Mouse (Mus musculus) lung, embryonic 16.5 days (tissue): ENCODE results near the gene Zfp385b. TPM values are rescaled to one million over a fixed set of nuclear protein-coding genes. Genes with fewer than 3 reads are reported as not detected.

Experiments used
- ATAC-seq: fragments of 200-750 bp; cut with Nextera tagmentation; 2 replicates; pipeline ENCODE4 v1.8.0; 2017; ENCODE audit warnings: low read depth, mild to moderate bottlenecking, moderate library complexity
- H3K27ac ChIP-seq: fragments of 300-500 bp; sonication (generic); 2 replicates; pipeline ENCODE4 v1.5.1; 2014; ENCODE audit warnings: mild to moderate bottlenecking, control low read depth, low read length
- H3K27me3 ChIP-seq: fragments of 300-500 bp; sonication (generic); 2 replicates; pipeline ENCODE4 v1.6.1; 2014; ENCODE audit warnings: low read depth, low read length, mixed read lengths; ENCODE audit not compliant: control insufficient read depth, insufficient read depth
- H3K36me3 ChIP-seq: fragments of 300-500 bp; sonication (generic); 2 replicates; pipeline ENCODE4 v1.6.1; 2014; ENCODE audit warnings: low read length; ENCODE audit not compliant: control insufficient read depth, insufficient read depth
- H3K4me1 ChIP-seq: fragments of 300-500 bp; sonication (generic); replicated peaks from 2 replicates; pipeline ENCODE4 v1.6.1; 2014; ENCODE audit warnings: low read length, mixed read lengths; ENCODE audit not compliant: control insufficient read depth, insufficient read depth
- H3K4me2 ChIP-seq: fragments of 300-500 bp; sonication (generic); 2 replicates; pipeline ENCODE4 v1.6.1; 2014; ENCODE audit warnings: low read depth, low read length, control low read depth
- H3K4me3 ChIP-seq: fragments of 300-500 bp; sonication (generic); 2 replicates; pipeline ENCODE4 v1.5.1; 2014; ENCODE audit warnings: mild to moderate bottlenecking, low read length, control low read depth
- H3K9ac ChIP-seq: fragments of 300-500 bp; sonication (generic); 2 replicates; pipeline ENCODE4 v1.6.1; 2014; ENCODE audit warnings: low read length, control low read depth
- H3K9me3 ChIP-seq: fragments of 300-500 bp; sonication (generic); 2 replicates; pipeline ENCODE4 v1.6.1; 2016; ENCODE audit warnings: low read length; ENCODE audit not compliant: control insufficient read depth
- WGBS: fragments of 180-500 bp; shearing (Covaris S2); extraction: QIAGEN DNeasy Blood & Tissue Kit; methylation state at CpG from one replicate; pipeline ENCODE4 v1.1.7; 2014; 5-methylcytosine and 5-hydroxymethylcytosine counted together
- polyA plus RNA-seq: library from polyadenylated mRNA; unstranded; fragments of >200 nt; fragmentation: Nextera tagmentation; extraction: Ambion mirVana; gene quantifications from 2 replicates; pipeline ENCODE4 v1.2.1, GENCODE M21; 2015

Gene Zfp385b
- polyA plus RNA-seq, 1 experiment from 2014 or later, result 7.0 TPM

GRCm38 (mm10) chr2:77401438-77402235 lies 417.8 kb downstream of the Zfp385b start:
- no peak overlapping the region for H3K27ac ChIP-seq
- WGBS, result 9% methylated on average over 13 of the region's 13 CpGs
- no peaks in the 10 kb centered on the region for H3K27me3 ChIP-seq
- no peaks in the 10 kb centered on the region for H3K4me1 ChIP-seq
- ATAC-seq, result no peak
- H3K36me3 ChIP-seq, result no peaks in the 10 kb centered on the region
- 0 out of 2 replicates have a peak overlapping the region, but pooled peaks have one; percentile 29 for H3K9ac ChIP-seq
- H3K4me3 ChIP-seq, result peak overlapping the region; percentile 27
- H3K9me3 ChIP-seq, result no peaks in the 10 kb centered on the region
- H3K4me2 ChIP-seq, result peak overlapping the region; percentile 36

- H3K4me3 ChIP-seq, result no peak overlapping the region
- H3K4me2 ChIP-seq, result no peak overlapping the region
- H3K9ac ChIP-seq, result no peak overlapping the region
- 87% methylated on average over 7 of the region's 7 CpGs for WGBS
- no peak for ATAC-seq
- H3K27ac ChIP-seq, result no peak overlapping the region
- no peaks in the 10 kb centered on the region for H3K9me3 ChIP-seq
- no peaks in the 10 kb centered on the region for H3K4me1 ChIP-seq
- no peaks in the 10 kb centered on the region for H3K27me3 ChIP-seq
- H3K36me3 ChIP-seq, result no peaks in the 10 kb centered on the region
Measured at GRCm38 (mm10) chr2:77393881-77394280, 425.6 kb downstream of the Zfp385b start.

- 72% methylated on average over 6 of the region's 6 CpGs for WGBS
- Histone ChIP-seq H3K27ac (no peak overlapping the region), H3K9me3 (no peaks in the 10 kb centered on the region), H3K27me3 (no peaks in the 10 kb centered on the region), H3K4me3 (no peak overlapping the region), H3K4me1 (no peaks in the 10 kb centered on the region), H3K36me3 (no peaks in the 10 kb centered on the region), H3K9ac (no peak overlapping the region), H3K4me2 (no peak overlapping the region)
- no peak for ATAC-seq
Measured at GRCm38 (mm10) chr2:77388186-77388585, 431.3 kb downstream of the Zfp385b start.

GRCm38 (mm10) chr2:77386515-77386914 lies 432.9 kb downstream of the Zfp385b start:
- Histone ChIP-seq H3K4me3 (no peak overlapping the region), H3K4me1 (no peaks in the 10 kb centered on the region), H3K36me3 (no peaks in the 10 kb centered on the region), H3K9ac (no peak overlapping the region), H3K9me3 (no peaks in the 10 kb centered on the region), H3K27ac (no peak overlapping the region), H3K4me2 (no peak overlapping the region), H3K27me3 (no peaks in the 10 kb centered on the region)
- WGBS, result 24% methylated on average over 5 of the region's 5 CpGs
- ATAC-seq, result no peak

- WGBS, result 48% methylated on average over 5 of the region's 5 CpGs
- peak; percentile 23; the same call in 1 of the 2 replicates for ATAC-seq
- H3K9ac ChIP-seq, result no peak overlapping the region
Measured at GRCm38 (mm10) chr2:77382766-77383165, 436.7 kb downstream of the Zfp385b start.

GRCm38 (mm10) chr2:77379907-77380306 lies 439.5 kb downstream of the Zfp385b start:
- 74% methylated on average over 1 of the region's 1 CpGs for WGBS
- H3K9me3 ChIP-seq, result no peaks in the 10 kb centered on the region
- H3K27me3 ChIP-seq, result no peaks in the 10 kb centered on the region
- no peaks in the 10 kb centered on the region for H3K36me3 ChIP-seq
- no peaks in the 10 kb centered on the region for H3K4me1 ChIP-seq
- H3K9ac ChIP-seq, result no peak overlapping the region
- H3K4me3 ChIP-seq, result no peak overlapping the region
- H3K27ac ChIP-seq, result no peak overlapping the region
- ATAC-seq, result no peak
- H3K4me2 ChIP-seq, result no peak overlapping the region

More at GRCm38 (mm10) chr2:77382766-77383165, 436.7 kb downstream of the Zfp385b start:
- Histone ChIP-seq H3K36me3 (no peaks in the 10 kb centered on the region), H3K27me3 (no peaks in the 10 kb centered on the region), H3K4me1 (no peaks in the 10 kb centered on the region), H3K27ac (no peak overlapping the region), H3K4me2 (no peak overlapping the region), H3K4me3 (no peak overlapping the region), H3K9me3 (no peaks in the 10 kb centered on the region)

- no peaks in the 10 kb centered on the region for H3K27me3 ChIP-seq
- no peak overlapping the region for H3K27ac ChIP-seq
- WGBS, result 75% methylated on average over 5 of the region's 5 CpGs
- H3K9ac ChIP-seq, result no peak overlapping the region
- no peak for ATAC-seq
- H3K4me2 ChIP-seq, result no peak overlapping the region
- no peak overlapping the region for H3K4me3 ChIP-seq
- no peaks in the 10 kb centered on the region for H3K9me3 ChIP-seq
- H3K36me3 ChIP-seq, result no peaks in the 10 kb centered on the region
- no peaks in the 10 kb centered on the region for H3K4me1 ChIP-seq
Measured at GRCm38 (mm10) chr2:77379332-77379731, 440.1 kb downstream of the Zfp385b start.

- ATAC-seq, result no peak
- no peaks in the 10 kb centered on the region for H3K4me1 ChIP-seq
- no peak overlapping the region for H3K27ac ChIP-seq
- H3K4me3 ChIP-seq, result no peak overlapping the region
- H3K27me3 ChIP-seq, result no peaks in the 10 kb centered on the region
- H3K4me2 ChIP-seq, result no peak overlapping the region
- no peak overlapping the region for H3K9ac ChIP-seq
- no peaks in the 10 kb centered on the region for H3K9me3 ChIP-seq
- no peaks in the 10 kb centered on the region for H3K36me3 ChIP-seq
- WGBS, result 69% methylated on average over 9 of the region's 9 CpGs
Measured at GRCm38 (mm10) chr2:77376823-77377222, 442.6 kb downstream of the Zfp385b start.

GRCm38 (mm10) chr2:77375155-77375554 lies 444.3 kb downstream of the Zfp385b start:
- no peak for ATAC-seq
- no peaks in the 10 kb centered on the region for H3K9me3 ChIP-seq
- H3K27me3 ChIP-seq, result no peaks in the 10 kb centered on the region
- 69% methylated on average over 8 of the region's 8 CpGs for WGBS
- no peak overlapping the region for H3K27ac ChIP-seq
- no peaks in the 10 kb centered on the region for H3K36me3 ChIP-seq
- H3K4me3 ChIP-seq, result no peak overlapping the region
- H3K4me2 ChIP-seq, result no peak overlapping the region
- no peak overlapping the region for H3K9ac ChIP-seq
- H3K4me1 ChIP-seq, result no peaks in the 10 kb centered on the region
